Mouse (Mus musculus) forebrain, postnatal 0 days (tissue): ENCODE results near the gene Gm28539. TPM values are rescaled to one million over a fixed set of nuclear protein-coding genes. Genes with fewer than 3 reads are reported as not detected.
A peak's percentile ranks its signal among the peaks of the same experiment; 100 is the strongest.

ENCODE experiments used
- ATAC-seq: fragments of 200-750 bp; cut with Nextera tagmentation; 2 replicates; pipeline ENCODE4 v1.8.0; 2017; ENCODE audit warnings: mild to moderate bottlenecking, moderate library complexity
- DNase-seq: peaks from one replicate; pipeline ENCODE4 v3.0.0-alpha.2; 2015
- H3K27ac ChIP-seq: fragments of 300-500 bp; sonication (generic); 2 replicates; pipeline ENCODE4 v1.5.1; 2014; ENCODE audit warnings: low read depth, mild to moderate bottlenecking, antibody characterized with exemption, low read length, moderate library complexity, mixed read lengths
- H3K27me3 ChIP-seq: fragments of 300-500 bp; sonication (generic); 2 replicates; pipeline ENCODE4 v1.6.1; 2014; ENCODE audit warnings: mild to moderate bottlenecking, low read length, mixed read lengths; ENCODE audit not compliant: insufficient read depth
- H3K36me3 ChIP-seq: fragments of 300-500 bp; sonication (generic); 2 replicates; pipeline ENCODE4 v1.6.1; 2014; ENCODE audit warnings: mild to moderate bottlenecking, moderate library complexity; ENCODE audit not compliant: insufficient read depth
- H3K4me1 ChIP-seq: fragments of 300-500 bp; sonication (generic); 2 replicates; pipeline ENCODE4 v1.6.1; 2014; ENCODE audit warnings: antibody characterized with exemption; ENCODE audit not compliant: insufficient read depth
- H3K4me2 ChIP-seq: fragments of 300-500 bp; sonication (generic); 2 replicates; pipeline ENCODE4 v1.6.1; 2014; ENCODE audit warnings: low read depth, mild to moderate bottlenecking, moderate library complexity
- H3K4me3 ChIP-seq: fragments of 300-500 bp; sonication (generic); 2 replicates; pipeline ENCODE4 v1.5.1; 2014; ENCODE audit warnings: low read depth, low read length, mixed read lengths
- H3K9ac ChIP-seq: fragments of 300-500 bp; sonication (generic); 2 replicates; pipeline ENCODE4 v1.6.1; 2014; ENCODE audit warnings: mild to moderate bottlenecking
- H3K9me3 ChIP-seq: fragments of 300-500 bp; sonication (generic); 2 replicates; pipeline ENCODE4 v1.6.1; 2016; ENCODE audit warnings: low read length
- CTCF ChIP-seq: sonication (generic); IDR thresholded peaks from 2 replicates; pipeline ENCODE4 v1.5.1; 2016; ENCODE audit warnings: antibody characterized with exemption, control low read depth, low read depth
- WGBS: fragments of 180-500 bp; shearing (Covaris S2); extraction: QIAGEN DNeasy Blood & Tissue Kit; methylation state at CpG from one replicate; pipeline ENCODE4 v1.1.7; 2014; 5-methylcytosine and 5-hydroxymethylcytosine counted together
- polyA plus RNA-seq: library from polyadenylated mRNA; unstranded; fragments of >200 nt; fragmentation: Nextera tagmentation; extraction: Ambion mirVana; gene quantifications from 2 replicates; pipeline ENCODE4 v1.2.1, GENCODE M21; 2015
- total RNA-seq: library from RNA; depleted of rRNA; stranded (reverse); fragments of >200 nt; gene quantifications from 2 replicates; pipeline ENCODE4 v1.2.3, GENCODE M21; 2014

Gene Gm28539
- total and polyA plus RNA-seq, 2 experiments from 2014 or later, result not detected

DNA sequence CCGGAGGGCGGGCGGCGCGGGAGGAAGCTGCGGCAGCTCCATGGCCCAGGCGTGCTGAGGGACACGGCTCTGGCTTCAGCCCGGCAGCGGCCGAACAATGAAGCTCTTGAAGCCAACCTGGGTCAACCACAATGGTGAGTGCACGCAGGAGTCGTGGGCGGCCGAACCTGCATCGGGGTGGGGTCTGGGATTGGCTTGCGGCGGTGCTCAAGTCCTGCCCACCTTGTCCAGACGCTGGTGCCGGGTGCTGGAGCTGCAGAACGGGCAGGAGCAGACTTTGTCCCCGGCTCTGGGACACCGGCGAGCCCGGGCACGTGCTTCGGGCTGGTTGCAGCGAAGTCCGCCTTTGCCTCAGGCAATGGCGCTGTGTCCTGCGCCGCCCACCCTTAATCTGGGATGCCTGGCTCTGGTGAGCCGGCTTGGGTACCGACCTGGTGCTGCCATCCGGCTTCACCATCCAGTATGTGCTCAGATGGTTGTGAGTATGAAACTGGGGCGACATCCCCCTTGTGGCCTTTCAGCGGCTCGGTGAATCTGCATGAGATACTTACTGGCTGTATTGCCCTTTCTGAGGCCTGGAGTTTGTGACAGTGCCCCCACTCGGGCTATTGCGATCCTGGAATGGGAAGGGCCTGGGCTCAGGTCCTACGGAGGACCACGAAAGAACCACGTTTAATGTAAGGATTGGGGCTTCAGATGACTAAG is 41.2 kb downstream of the Gm28539 start:
- no peaks in the 10 kb centered on the region; the same call in 1 of the 2 replicates for H3K4me1 ChIP-seq
- peak overlapping the region; percentile 96 for H3K4me3 ChIP-seq
- peak; percentile 68 for TF ChIP-seq CTCF
- WGBS, result under 1% methylated on average over 41 of the region's 43 CpGs
- no peaks in the 10 kb centered on the region for H3K9me3 ChIP-seq
- H3K4me2 ChIP-seq, result peak overlapping the region; percentile 75
- peaks cover 14% of the 10 kb centered on the region for H3K36me3 ChIP-seq
- ATAC-seq (peak; percentile 28), DNase-seq (no peak)
- no peaks in the 10 kb centered on the region for H3K27me3 ChIP-seq
- H3K27ac ChIP-seq, result peak overlapping the region; percentile 98
- peak overlapping the region; percentile 91 for H3K9ac ChIP-seq

DNA sequence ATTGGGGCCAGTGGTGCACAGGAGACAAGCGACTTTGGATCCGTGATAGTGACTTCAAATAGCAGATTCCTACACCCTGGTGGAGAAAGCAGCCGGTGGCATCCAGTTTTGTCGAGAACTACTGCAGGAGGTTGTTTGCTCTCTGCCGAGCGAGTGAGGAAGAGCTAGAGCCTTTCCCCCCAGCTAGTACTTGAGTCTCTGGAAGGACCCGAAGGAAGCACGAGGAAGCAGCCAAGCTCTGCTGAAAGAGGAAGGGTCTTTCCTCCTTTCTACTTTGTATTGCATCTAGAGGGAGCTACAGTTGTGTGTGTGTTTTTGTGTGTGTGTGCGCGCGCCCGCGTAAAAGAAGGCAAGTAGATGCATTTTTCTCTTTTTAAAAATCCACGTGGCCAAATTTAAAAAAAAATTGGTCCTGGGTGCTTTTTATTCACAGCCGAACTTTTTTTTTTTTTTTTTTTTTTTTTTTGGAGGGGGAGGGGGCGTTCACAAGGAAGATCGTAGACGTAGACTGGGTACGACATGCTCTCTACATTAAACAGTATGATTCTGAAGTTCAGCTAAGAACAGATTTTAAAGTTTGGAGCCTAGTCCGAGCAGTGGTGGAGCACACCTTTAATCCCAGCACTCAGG is 41.8 kb downstream of the Gm28539 start:
- Histone ChIP-seq H3K4me1 (no peaks in the 10 kb centered on the region; the same call in 1 of the 2 replicates), H3K9me3 (no peaks in the 10 kb centered on the region), H3K27me3 (no peaks in the 10 kb centered on the region), H3K9ac (peak overlapping the region; percentile 91), H3K4me3 (peak overlapping the region; percentile 96), H3K36me3 (peaks cover 8% of the 10 kb centered on the region; the same call in 1 of the 2 replicates), H3K4me2 (peak overlapping the region; percentile 75), H3K27ac (peak overlapping the region; percentile 98)
- no peak; the same call in 1 of the 2 replicates for TF ChIP-seq CTCF
- DNase-seq (peak; percentile 76), ATAC-seq (peak; percentile 5)
- 21% methylated on average over 20 of the region's 20 CpGs for WGBS

- ATAC-seq, result no peak
- Histone ChIP-seq H3K36me3 (0 out of 2 replicates have a peak, but pooled peaks cover 7% of the 10 kb centered on the region), H3K9ac (no peak overlapping the region), H3K4me3 (no peak overlapping the region), H3K27ac (no peak overlapping the region), H3K9me3 (no peaks in the 10 kb centered on the region), H3K27me3 (no peaks in the 10 kb centered on the region), H3K4me2 (no peak overlapping the region), H3K4me1 (no peaks in the 10 kb centered on the region; the same call in 1 of the 2 replicates)
- no peak for DNase-seq
- no peak for TF ChIP-seq CTCF
Observed at GRCm38 (mm10) chr16:18884044-18884443, 47.7 kb downstream of the Gm28539 start.

GRCm38 (mm10) chr16:18893840-18894372 is 57.5 kb downstream of the Gm28539 start:
- Histone ChIP-seq H3K27me3 (no peaks in the 10 kb centered on the region), H3K9ac (no peak overlapping the region), H3K4me2 (no peak overlapping the region), H3K9me3 (no peaks in the 10 kb centered on the region), H3K36me3 (peaks cover 19% of the 10 kb centered on the region), H3K4me1 (no peaks in the 10 kb centered on the region), H3K27ac (no peak overlapping the region), H3K4me3 (no peak overlapping the region)
- DNase-seq, result no peak
- WGBS, result 87% methylated on average over 4 of the region's 4 CpGs
- no peak for ATAC-seq
- no peak for TF ChIP-seq CTCF

GRCm38 (mm10) chr16:18895249-18895648 is 58.9 kb downstream of the Gm28539 start:
- Histone ChIP-seq H3K9me3 (no peaks in the 10 kb centered on the region), H3K9ac (no peak overlapping the region), H3K4me3 (no peak overlapping the region), H3K4me2 (no peak overlapping the region), H3K27ac (no peak overlapping the region), H3K4me1 (no peaks in the 10 kb centered on the region), H3K36me3 (peaks cover 32% of the 10 kb centered on the region), H3K27me3 (no peaks in the 10 kb centered on the region)
- DNase-seq (no peak), ATAC-seq (no peak)
- no peak for TF ChIP-seq CTCF
- WGBS, result 89% methylated on average over 3 of the region's 3 CpGs

- H3K27me3 ChIP-seq, result no peaks in the 10 kb centered on the region
- no peak overlapping the region for H3K4me3 ChIP-seq
- WGBS, result 82% methylated on average over 10 of the region's 10 CpGs
- no peak overlapping the region for H3K9ac ChIP-seq
- TF ChIP-seq CTCF, result no peak
- peaks cover 41% of the 10 kb centered on the region for H3K36me3 ChIP-seq
- no peak overlapping the region for H3K4me2 ChIP-seq
- ATAC-seq (no peak), DNase-seq (no peak)
- no peaks in the 10 kb centered on the region for H3K4me1 ChIP-seq
- no peaks in the 10 kb centered on the region for H3K9me3 ChIP-seq
- no peak overlapping the region for H3K27ac ChIP-seq
Observed at GRCm38 (mm10) chr16:18896429-18896828, 60.0 kb downstream of the Gm28539 start.

GRCm38 (mm10) chr16:18905648-18906047 is 69.3 kb downstream of the Gm28539 start:
- no peak overlapping the region for H3K4me2 ChIP-seq
- ATAC-seq, result no peak
- 93% methylated on average over 1 of the region's 1 CpGs for WGBS
- H3K36me3 ChIP-seq, result peaks cover 45% of the 10 kb centered on the region
- no peak overlapping the region for H3K4me3 ChIP-seq
- TF ChIP-seq CTCF, result no peak
- DNase-seq, result no peak
- H3K9ac ChIP-seq, result no peak overlapping the region
- H3K9me3 ChIP-seq, result no peaks in the 10 kb centered on the region
- H3K27ac ChIP-seq, result no peak overlapping the region
- H3K4me1 ChIP-seq, result no peaks in the 10 kb centered on the region
- no peaks in the 10 kb centered on the region for H3K27me3 ChIP-seq
